Mouse (Mus musculus): ENCODE data around the gene Myo18b.

- TF ChIP-seq CTCF (IDR thresholded peaks at IDR 0.05; ENCODE audit: control insufficient read depth, insufficient read depth, insufficient read length) (no peak), USF1 (IDR thresholded peaks at IDR 0.05; ENCODE audit: low read depth) (no peak)
Observed at GRCm38 (mm10) chr5:112851389-112851788, 44.8 kb downstream of the Myo18b start.
